Mouse (Mus musculus) gastrocnemius, postnatal 14 days (tissue): ENCODE measurements around the gene Tshr. TPM values are rescaled to one million over a fixed set of nuclear protein-coding genes. Genes with fewer than 3 reads are reported as not detected.
"Not testable (repeated sequence)": the region's sequence is repeated elsewhere in the genome, so short reads cannot be mapped to it uniquely, and the experiment has no call there.

ENCODE experiments used
- DNase-seq: peaks from one replicate; pipeline ENCODE4 v3.0.0; 2021; ENCODE audit warnings: mixed read lengths
- intact Hi-C: fragments of 180-260 bp; cut with DNase I; formaldehyde crosslinking; loops from one replicate; pipeline ENCODE4 v1.15.1; 2025; ENCODE audit warnings: low total_unique reads
- long read RNA-seq, 2 experiments: library from polyadenylated mRNA; stranded (forward); transcript quantifications; one replicate each; pipeline ENCODE4 v2.0.0; 2021
- total RNA-seq, 2 experiments: library from RNA; stranded (reverse); gene quantifications; 2 replicates each; pipeline ENCODE4 v1.2.3; 2021

Gene Tshr
- 1 to 10 TPM in 1 of 2 experiments, under 1 TPM in 1; 0.40 to 1.0 TPM for total RNA-seq
- long read RNA-seq, experiment 1, result 0 reads
- long read RNA-seq, experiment 2, result 0 reads

DNA sequence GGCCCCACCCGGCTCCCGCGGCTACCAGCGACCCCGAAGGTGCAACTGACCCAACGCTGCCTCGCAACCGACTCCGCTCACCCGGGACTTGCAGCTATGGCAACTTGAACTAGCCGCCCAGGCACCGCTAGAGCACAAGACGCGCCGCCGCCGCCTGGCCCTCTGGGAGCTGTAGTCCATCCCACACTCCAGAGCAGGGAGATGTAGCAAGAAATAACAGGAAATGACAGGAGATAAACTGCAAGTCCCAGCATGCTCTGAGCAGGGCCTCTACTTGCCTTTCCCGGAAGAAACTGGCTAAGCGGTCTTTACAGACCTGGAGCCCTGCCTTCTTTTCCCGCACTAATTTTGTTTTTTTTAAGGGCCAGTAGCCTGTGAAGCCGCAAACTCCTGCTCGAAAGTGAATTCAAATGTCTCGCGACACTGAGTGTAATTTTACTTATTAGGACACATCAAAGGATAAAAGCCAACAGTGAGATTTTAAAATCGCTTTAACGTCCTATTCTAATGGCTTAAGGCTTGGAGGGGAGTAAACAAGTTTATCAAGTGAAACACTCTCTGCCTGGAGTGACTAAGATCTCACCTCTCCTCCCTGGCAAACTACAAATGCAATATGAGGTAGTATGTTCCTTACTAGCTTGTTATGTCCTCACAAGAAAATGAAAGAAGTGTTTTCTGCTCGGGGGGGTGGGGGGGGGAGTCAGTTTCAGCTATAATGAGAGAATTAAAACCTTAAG lies at the start of gene Tshr, which contains the start of gene Cep128:
TSS of gene Tshr (plus strand) at position 283 of the 737 bp plus-strand sequence.
TSS of gene Cep128 (minus strand) at position 129 of the 737 bp plus-strand sequence.
- peak; percentile 92 for DNase-seq
- intact Hi-C loops, result no loop called here

DNA sequence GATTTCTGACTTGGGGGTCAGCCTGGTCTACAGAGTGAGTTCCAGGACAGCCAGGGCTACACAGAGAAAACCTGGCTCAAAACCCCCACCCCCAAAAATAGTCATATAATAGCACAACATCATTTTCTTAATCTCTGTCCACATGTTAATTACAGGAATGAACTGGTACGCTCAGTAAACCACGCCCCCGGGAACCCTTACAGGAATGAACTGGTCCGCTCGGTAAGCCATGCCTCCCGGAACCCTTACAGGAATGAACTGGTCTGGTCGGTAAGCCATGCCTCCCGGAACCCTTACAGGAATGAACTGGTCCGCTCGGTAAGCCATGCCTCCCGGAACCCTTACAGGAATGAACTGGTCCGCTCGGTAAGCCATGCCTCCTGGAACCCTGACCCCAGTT lies 45.7 kb upstream of the Tshr start:
- intact Hi-C loops, DNase-seq: not testable (repeated sequence)

DNA sequence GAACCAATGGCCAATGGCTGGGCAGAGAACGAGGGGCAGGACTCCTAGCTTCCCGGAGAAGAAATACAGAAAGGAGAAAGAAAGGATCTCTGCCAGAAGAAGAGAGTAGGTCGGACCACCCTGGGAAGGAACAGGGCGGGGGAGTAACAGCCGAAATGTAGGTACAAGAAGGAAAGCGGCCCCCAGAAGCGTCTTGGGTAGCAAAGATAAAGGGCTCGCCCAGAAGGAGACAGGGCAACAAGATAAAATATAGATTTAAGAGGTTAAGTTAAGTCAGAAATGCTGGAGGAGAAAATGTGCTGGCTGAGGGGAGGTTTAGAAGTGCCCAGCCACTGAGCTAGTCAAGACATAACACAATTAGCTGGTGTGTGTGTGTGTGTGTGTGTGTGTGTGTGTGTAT lies 30.6 kb upstream of the Tshr start:
- no peak for DNase-seq
- intact Hi-C loops, result no loop called here

DNA sequence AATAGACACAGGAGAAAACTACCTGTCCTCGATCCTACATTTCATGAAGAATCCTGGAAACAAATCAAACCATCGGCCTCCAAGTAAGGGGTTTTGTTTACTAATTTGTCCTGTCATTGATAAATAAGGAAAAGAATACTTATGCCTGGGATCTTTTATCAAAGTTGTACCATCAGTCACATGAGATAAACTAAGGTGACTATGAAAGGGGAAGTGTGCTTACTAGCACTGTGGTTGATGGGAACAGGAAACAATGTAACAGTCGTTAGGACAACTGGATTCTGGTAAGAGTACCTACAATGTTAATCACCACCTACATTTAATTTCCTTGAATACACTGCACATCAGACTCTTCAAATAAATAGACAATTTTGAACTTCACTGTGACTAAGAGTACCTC lies 15.2 kb upstream of the Tshr start:
- no peak for DNase-seq
- intact Hi-C loops, result no loop called here

- DNase-seq, result peak; percentile 12
- intact Hi-C loops, result no loop called here
Observed at GRCm38 (mm10) chr12:91383516-91384264, 673 bp upstream of the Tshr start.

GRCm38 (mm10) chr12:91400232-91401048 lies 16.1 kb downstream of the Tshr start:
- intact Hi-C loops, result loop anchor here (5.0 kb wide), 1 partner anchor 397 kb away; no protein-coding TSS in a partner anchor
- peak; percentile 71 for DNase-seq

GRCm38 (mm10) chr12:91401049-91401352 lies 16.6 kb downstream of the Tshr start:
- intact Hi-C loops, result loop anchor here (5.0 kb wide), 1 partner anchor 396 kb away; no protein-coding TSS in a partner anchor

DNA sequence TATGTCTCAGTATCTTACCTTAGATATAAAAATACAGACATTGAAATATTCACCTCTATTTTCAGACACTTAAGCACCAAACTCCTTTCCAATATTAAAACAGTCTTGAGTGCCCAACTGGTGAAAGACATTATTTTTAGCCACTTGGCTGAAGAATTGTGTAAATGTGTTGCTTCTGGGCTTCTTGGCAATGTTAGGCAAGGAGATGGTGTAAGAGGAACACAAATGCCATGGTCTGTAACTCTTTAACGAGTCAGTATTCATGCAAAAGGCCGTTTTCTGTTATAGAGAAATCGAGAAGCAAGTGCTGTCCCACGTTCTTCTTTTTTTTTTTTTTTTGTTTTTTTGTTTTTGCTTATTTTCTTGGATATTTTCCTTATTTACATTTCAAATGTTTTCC lies 25.9 kb downstream of the Tshr start:
- DNase-seq, result no peak
- intact Hi-C loops, result no loop called here

More at GRCm38 (mm10) chr12:91401049-91401352, 16.6 kb downstream of the Tshr start:
- no peak for DNase-seq

DNA sequence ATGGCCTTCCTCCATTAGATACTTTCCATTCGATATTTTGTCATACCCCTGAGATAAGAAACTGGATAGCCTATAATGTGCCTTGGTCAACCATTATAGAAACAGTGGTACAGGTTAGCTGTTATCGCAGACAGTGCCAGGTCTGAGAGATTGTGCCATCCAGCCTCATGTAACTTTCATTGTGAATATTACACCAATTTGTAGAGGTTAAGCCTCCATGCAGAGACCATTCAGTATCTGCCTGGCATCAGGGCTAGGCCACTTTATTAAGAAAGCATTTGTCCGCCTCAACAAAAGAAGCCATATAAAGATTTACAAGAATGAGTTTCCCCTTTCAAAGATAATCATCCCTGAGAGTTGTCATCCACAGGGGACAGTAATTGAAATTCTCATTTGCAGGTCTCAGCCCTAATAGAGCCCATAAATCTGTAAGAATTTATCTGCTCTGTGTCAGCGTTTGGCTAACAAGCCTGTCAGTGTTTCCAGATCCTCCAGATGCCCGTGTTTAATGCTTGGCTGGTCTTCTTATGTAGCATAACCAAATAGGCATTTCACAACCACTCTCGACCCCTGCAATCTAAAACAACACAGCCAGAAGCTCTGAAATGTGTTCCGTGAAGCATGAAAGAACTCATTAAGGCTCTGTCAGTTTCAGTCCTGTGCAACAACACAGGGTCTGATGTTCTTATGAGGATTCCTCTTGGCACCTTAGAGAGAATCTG lies 28.3 kb downstream of the Tshr start:
- no peak for DNase-seq
- intact Hi-C loops, result no loop called here

DNA sequence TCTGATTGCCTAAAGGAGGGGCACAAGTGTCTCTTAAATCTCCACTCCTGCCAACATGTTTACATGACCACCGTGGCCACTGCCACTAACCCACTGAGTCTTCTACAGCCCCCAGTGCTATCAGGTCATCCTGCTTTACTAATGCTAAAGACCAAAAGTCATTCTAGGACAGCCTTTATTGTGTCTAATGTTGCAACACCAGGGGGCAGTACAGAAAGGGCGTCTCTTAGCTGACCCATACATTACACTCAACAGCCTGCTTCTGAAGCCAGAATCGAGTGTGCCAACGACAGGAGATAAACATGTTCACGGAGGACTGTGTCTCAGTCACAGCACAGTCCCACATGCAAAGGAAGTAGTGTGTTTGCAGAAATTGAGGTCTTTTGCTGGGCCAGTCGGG lies 30.7 kb downstream of the Tshr start:
- intact Hi-C loops, result no loop called here
- no peak for DNase-seq

GRCm38 (mm10) chr12:91416828-91417227 lies 32.5 kb downstream of the Tshr start:
- intact Hi-C loops, result no loop called here
- no peak for DNase-seq

DNA sequence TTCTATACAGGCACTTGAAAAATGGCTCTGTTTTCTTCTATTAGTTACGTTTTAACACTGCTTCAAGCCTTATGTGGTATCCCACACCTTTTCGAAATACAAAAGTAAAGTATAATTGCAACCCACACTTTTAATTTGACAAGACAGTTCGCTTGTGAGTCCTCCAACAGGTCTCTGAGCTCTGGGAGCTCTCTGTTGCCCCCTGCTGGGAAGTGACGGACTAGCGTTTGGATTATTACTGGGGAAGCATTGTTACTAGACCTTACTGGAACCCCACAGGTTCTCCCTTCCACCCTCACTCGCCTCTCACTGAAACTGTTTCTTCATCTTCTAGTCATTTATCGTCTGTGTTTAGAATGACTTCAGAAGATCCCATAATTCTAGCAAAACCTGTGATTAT lies 34.4 kb downstream of the Tshr start:
- peak; percentile 49 for DNase-seq
- intact Hi-C loops, result no loop called here

DNA sequence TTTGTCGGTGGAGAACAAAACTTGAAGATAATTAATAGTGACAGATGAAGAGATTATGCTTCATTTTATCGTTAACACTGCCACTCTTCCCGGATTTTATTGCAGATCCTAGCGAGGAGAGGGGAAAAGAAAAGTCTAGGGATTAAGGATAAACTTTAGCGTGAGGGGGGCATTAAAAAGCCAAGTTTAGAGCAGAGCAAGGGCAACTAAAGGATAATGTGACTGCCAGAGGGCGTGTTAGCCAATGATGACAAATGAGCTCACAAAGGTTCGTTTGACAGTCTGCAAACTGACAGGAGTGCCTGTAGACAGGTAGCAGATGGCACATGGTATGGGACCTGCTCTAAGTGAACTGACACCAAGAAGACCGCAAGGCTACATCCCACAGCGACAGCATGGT lies 36.9 kb downstream of the Tshr start:
- intact Hi-C loops, result no loop called here
- DNase-seq, result no peak

DNA sequence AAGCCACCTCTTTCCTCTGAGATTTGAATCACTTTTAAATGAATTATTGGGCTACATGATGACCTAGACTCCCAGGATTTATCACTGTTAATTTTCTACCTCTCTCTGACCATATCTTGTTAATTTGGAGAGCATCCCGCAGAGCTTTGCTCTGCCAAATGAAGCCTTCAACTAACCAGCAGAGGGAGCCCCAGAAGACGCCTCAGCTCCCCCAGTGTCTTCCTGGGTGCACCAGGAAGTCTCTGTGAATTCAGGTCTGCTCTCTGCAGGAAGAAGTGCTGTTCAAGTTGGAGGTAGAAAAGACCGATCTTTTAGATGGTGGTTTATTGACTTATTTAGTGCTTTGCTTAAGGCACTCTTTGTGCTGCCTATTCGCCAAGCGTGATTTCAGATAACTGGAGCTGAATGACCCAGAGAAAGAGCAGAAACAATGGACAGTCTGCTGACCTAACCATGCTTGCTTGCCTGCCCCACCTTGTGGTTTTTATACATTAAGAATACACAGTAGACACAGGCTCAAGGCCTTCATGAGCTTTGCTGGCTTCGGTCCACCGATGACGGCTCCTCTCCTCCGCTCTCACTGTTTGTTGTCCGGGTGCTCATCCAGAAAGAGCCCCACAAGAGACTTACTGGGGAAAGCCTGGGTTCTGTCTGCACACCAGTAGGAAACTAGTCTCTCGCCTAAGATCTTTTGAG lies 38.9 kb downstream of the Tshr start:
- intact Hi-C loops, result no loop called here
- peak; percentile 14 for DNase-seq

GRCm38 (mm10) chr12:91426499-91426898 lies 42.1 kb downstream of the Tshr start:
- intact Hi-C loops, result no loop called here
- DNase-seq, result no peak

DNA sequence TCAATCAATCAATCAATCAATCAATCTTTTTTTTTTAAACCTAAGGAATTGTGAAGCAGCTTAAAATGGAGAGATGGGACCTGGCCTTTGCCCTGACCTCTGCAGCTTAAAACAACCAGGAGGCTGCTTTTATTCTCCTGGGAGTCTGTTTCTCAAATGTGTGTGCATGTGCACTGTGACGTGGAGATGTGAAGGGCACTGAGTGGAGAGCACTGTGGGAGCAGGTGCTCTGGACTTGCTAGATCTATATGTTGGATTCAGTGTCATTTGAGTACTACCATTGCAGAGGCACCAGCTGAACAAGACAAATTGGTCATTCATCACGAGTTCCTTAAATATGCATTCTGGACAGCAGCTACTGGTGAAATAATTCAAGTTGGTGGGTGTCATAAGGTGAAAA lies 42.8 kb downstream of the Tshr start:
- no peak for DNase-seq
- intact Hi-C loops, result no loop called here

DNA sequence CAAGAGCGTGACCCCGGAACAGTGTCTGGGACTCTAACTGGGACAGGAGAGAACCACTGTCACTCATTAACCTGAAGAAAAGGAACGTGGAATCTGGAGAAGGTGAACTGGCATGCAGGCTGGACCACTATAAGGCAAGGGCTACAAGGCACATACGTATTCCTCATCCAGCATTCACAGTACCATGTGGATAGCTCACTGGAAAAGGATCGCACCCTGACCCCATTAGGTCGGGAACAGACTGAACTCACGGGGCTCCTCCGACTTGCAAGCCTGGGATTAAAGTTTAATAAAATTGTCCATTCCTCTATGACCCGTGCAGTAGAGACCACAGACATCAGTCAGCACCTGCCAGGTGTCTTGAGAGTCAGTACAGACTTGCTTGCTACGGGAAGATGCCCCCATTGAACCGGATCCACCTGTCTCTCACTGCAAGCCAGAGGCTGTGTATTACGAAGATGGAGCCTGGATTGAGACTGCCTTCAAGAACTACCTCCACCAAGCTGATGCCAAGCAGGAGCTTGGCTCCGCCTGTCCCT lies 97.9 kb downstream of the Tshr start:
- intact Hi-C loops, result no loop called here
- no peak for DNase-seq

DNA sequence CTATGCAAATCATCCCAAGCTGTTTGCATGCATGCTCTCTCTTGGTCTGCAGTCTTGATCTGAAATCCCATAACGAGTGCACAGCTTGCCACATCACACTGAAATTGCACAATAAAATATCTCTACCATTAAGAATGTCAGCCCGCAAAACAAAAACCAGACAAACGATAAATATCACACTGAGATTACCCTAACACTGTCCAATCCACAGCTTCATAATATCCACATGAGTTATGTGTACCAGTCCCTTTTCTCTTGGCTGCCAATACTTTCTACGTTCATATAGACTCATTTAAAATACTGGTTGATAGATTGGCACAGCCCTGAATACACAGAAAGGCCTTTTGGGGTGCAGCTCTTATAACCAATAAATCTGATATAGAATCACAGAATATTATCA lies 102.0 kb downstream of the Tshr start:
- intact Hi-C loops, result no loop called here
- DNase-seq, result no peak

DNA sequence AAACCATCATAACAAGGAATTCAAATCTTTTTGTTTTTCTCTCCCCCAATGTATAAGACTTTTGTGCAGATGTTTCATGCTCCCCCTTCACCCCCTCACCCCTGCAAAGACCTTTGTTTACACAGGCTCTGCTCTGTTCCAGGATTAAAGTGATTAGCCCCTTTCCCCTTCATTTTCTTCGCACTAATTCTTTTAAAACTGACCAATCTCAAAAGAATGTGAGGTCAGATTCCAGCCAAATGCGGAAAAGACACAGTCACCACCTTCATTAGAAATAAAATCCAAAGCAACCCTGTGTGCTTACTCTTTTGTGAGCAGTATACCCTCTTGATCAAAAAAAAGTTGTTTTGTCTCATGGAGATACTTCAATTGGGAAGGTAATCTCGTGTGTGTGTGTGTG lies 104.0 kb downstream of the Tshr start:
- intact Hi-C loops, result no loop called here

More for the DNA sequence above, 104.0 kb downstream of the Tshr start:
- no peak for DNase-seq
